Mouse (Mus musculus): Measurements from ENCODE around the gene Rpl31.

Gene Rpl31

GRCm38 (mm10) chr1:39367045-39367444 is 597 bp upstream of the Rpl31 start:
- DNase-seq (ENCODE audit: low read depth in 1 of 2, low spot score in 2 of 2) = no peak

GRCm38 (mm10) chr1:39368267-39368841 is 712 bp downstream of the Rpl31 start:
- DNase-seq (ENCODE audit: low read depth in 1 of 2, low spot score in 2 of 2) = peak in 1 of 2 experiments; percentile 14

GRCm38 (mm10) chr1:39370431-39370830 is 2.8 kb downstream of the Rpl31 start:
- no peak for DNase-seq (ENCODE audit: low read depth in 1 of 2, low spot score in 2 of 2)

GRCm38 (mm10) chr1:39372220-39372843 is 4.7 kb downstream of the Rpl31 start:
- no peak for DNase-seq (ENCODE audit: low read depth in 1 of 2, low spot score in 2 of 2)

GRCm38 (mm10) chr1:39373378-39373777 is 5.7 kb downstream of the Rpl31 start:
- DNase-seq (ENCODE audit: low read depth in 1 of 2, low spot score in 2 of 2) = no peak

GRCm38 (mm10) chr1:39374231-39374809 is 6.7 kb downstream of the Rpl31 start:
- DNase-seq (ENCODE audit: low read depth in 1 of 2, low spot score in 2 of 2) = no peak

- DNase-seq (ENCODE audit: low read depth in 1 of 2, low spot score in 2 of 2) = no peak
Measured at GRCm38 (mm10) chr1:39376121-39376520, 8.5 kb downstream of the Rpl31 start.

- DNase-seq (ENCODE audit: low read depth in 1 of 2, low spot score in 2 of 2) = no peak
Measured at GRCm38 (mm10) chr1:39376726-39377240, 9.1 kb downstream of the Rpl31 start.

GRCm38 (mm10) chr1:39378540-39378939 is 10.9 kb downstream of the Rpl31 start:
- DNase-seq (ENCODE audit: low read depth in 1 of 2, low spot score in 2 of 2) = no peak

- no peak for DNase-seq (ENCODE audit: low read depth in 1 of 2, low spot score in 2 of 2)
Measured at GRCm38 (mm10) chr1:39379021-39379420, 11.4 kb downstream of the Rpl31 start.

- DNase-seq (ENCODE audit: low read depth in 1 of 2, low spot score in 2 of 2) = no peak
Measured at GRCm38 (mm10) chr1:39381017-39381416, 13.4 kb downstream of the Rpl31 start.

- DNase-seq (ENCODE audit: low read depth in 1 of 2, low spot score in 2 of 2) = no peak
Measured at GRCm38 (mm10) chr1:39384914-39385313, 17.3 kb downstream of the Rpl31 start.

- DNase-seq (ENCODE audit: low read depth in 1 of 2, low spot score in 2 of 2) = no peak
Measured at GRCm38 (mm10) chr1:39386456-39386855, 18.8 kb downstream of the Rpl31 start.

- no peak for DNase-seq (ENCODE audit: low read depth in 1 of 2, low spot score in 2 of 2)
Measured at GRCm38 (mm10) chr1:39387497-39387896, 19.9 kb downstream of the Rpl31 start.

GRCm38 (mm10) chr1:39388163-39388562 is 20.5 kb downstream of the Rpl31 start:
- DNase-seq (ENCODE audit: low read depth in 1 of 2, low spot score in 2 of 2) = no peak

GRCm38 (mm10) chr1:39389338-39389737 is 21.7 kb downstream of the Rpl31 start:
- no peak for DNase-seq (ENCODE audit: low read depth in 1 of 2, low spot score in 2 of 2)

GRCm38 (mm10) chr1:39391652-39392051 is 24.0 kb downstream of the Rpl31 start:
- DNase-seq (ENCODE audit: low read depth in 1 of 2, low spot score in 2 of 2) = no peak

- peak; percentile 17 to 34 for DNase-seq (ENCODE audit: low read depth in 1 of 2, low spot score in 2 of 2)
Measured at GRCm38 (mm10) chr1:39392189-39392588, 24.5 kb downstream of the Rpl31 start.

GRCm38 (mm10) chr1:39393217-39393867 is 25.7 kb downstream of the Rpl31 start:
- no peak for DNase-seq (ENCODE audit: low read depth in 1 of 2, low spot score in 2 of 2)

GRCm38 (mm10) chr1:39394096-39394495 is 26.5 kb downstream of the Rpl31 start:
- DNase-seq (ENCODE audit: low read depth in 1 of 2, low spot score in 2 of 2) = no peak

- DNase-seq (ENCODE audit: low read depth in 1 of 2, low spot score in 2 of 2) = no peak
Measured at GRCm38 (mm10) chr1:39394650-39395049, 27.0 kb downstream of the Rpl31 start.

- no peak for DNase-seq (ENCODE audit: low read depth in 1 of 2, low spot score in 2 of 2)
Measured at GRCm38 (mm10) chr1:39396347-39396746, 28.7 kb downstream of the Rpl31 start.

Data from monocyte, adult 2 months (primary cell).